Mouse (Mus musculus): Measurements from ENCODE around the gene Fam198a. TPM values are rescaled to one million over a fixed set of nuclear protein-coding genes. Genes with fewer than 3 reads are reported as not detected.
"Not testable (repeated sequence)": the region's sequence is repeated elsewhere in the genome, so short reads cannot be mapped to it uniquely, and the experiment has no call there.

Gene Fam198a
- total RNA-seq, 1 experiment from 2014 or later = not detected

DNA sequence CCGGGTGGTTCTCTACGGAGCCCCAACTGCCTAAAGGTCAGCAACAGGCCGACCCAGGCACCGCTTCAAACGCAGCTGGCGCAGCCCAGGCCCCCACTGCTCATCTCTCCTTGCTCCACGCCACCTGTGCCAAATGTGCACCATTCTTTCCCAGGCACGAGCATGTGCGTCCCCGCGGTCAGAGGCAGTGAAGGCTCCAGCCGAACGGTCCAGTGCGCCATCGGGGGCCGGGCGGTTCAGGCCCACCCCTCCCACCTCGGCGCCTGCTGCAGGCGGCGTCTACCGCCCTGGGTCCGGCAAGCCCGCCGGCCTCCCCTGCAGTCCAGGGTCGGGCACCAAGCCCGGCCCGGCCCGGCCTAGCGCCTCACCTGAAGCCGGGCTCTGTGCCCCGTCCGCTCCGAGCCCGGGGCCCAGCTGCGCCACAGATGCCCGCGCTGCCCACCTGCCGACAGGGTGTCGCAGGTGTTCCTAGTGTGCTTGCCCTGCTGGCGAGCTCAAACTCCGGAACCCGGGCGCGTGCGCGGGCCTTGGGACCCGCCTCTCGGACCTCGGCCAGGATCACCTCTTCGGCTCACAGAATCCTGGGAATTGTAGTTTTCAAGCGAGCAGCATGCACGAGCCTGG lies 44.8 kb downstream of the Fam198a start:
- peak; percentile 24 to 39; a peak in 2 of 4 replicates for ATAC-seq (replicated peaks in 1 of 2; ENCODE audit: insufficient read depth in 1 of 2, low FRiP score in 2 of 2, low TSS enrichment in 1 of 2, low read depth in 1 of 2, poor library complexity in 2 of 2, severe bottlenecking in 2 of 2)

GRCm38 (mm10) chr9:121997010-121997409 lies 46.2 kb downstream of the Fam198a start, which contains the start of gene Pomgnt2:
TSS of gene Pomgnt2 (minus strand) at chr9:121997110.
- ATAC-seq (replicated peaks in 1 of 2; ENCODE audit: insufficient read depth in 1 of 2, low FRiP score in 2 of 2, low TSS enrichment in 1 of 2, low read depth in 1 of 2, poor library complexity in 2 of 2, severe bottlenecking in 2 of 2) = no peak

DNA sequence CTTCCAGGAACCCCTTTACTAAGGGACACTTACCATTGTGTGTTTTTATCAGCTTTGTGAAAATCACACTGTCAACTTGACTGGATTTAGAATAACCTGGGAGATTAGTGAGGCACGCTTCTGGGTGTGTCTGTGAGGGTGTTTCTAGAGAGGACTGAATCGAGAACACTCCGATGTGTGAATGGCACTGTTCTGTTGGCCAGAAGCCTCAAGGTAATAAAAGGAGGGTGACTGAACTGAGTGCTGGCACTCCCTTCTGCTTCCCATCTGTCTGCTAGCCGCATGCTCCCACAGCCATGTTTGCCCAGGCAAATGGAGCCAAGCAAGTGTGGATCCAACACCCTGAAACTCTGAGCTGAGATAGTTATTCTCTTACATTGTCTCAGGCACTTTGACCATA lies 47.2 kb downstream of the Fam198a start:
- ATAC-seq (replicated peaks in 1 of 2; ENCODE audit: insufficient read depth in 1 of 2, low FRiP score in 2 of 2, low TSS enrichment in 1 of 2, low read depth in 1 of 2, poor library complexity in 2 of 2, severe bottlenecking in 2 of 2) = no peak

DNA sequence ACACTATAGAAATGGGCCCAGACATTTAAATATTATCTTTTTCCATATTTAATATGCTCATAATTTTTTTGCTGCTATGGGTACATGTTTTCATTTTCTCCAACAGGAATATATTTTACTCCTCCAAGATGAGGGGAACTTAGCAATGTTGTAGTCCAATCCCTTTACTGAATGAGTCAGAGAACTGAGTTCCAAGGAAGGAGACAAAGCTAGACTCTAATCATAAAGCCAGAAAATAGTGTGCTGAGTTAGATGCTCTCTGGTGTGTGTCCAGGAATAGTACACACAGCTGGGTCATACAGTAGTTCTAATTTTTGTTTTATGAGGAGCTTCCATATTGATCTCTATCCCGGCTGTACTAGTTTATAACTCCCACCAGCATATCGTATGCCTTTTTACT lies 55.4 kb downstream of the Fam198a start:
- ATAC-seq (replicated peaks in 1 of 2; ENCODE audit: insufficient read depth in 1 of 2, low FRiP score in 2 of 2, low TSS enrichment in 1 of 2, low read depth in 1 of 2, poor library complexity in 2 of 2, severe bottlenecking in 2 of 2) = no peak

GRCm38 (mm10) chr9:122006609-122007008 lies 55.8 kb downstream of the Fam198a start:
- ATAC-seq (replicated peaks in 1 of 2; ENCODE audit: insufficient read depth in 1 of 2, low FRiP score in 2 of 2, low TSS enrichment in 1 of 2, low read depth in 1 of 2, poor library complexity in 2 of 2, severe bottlenecking in 2 of 2) = peak; percentile 59 to 66; a peak in 2 of 4 replicates

GRCm38 (mm10) chr9:122008876-122009275 lies 58.1 kb downstream of the Fam198a start:
- ATAC-seq (replicated peaks in 1 of 2; ENCODE audit: insufficient read depth in 1 of 2, low FRiP score in 2 of 2, low TSS enrichment in 1 of 2, low read depth in 1 of 2, poor library complexity in 2 of 2, severe bottlenecking in 2 of 2) = no peak

- ATAC-seq (replicated peaks in 1 of 2; ENCODE audit: insufficient read depth in 1 of 2, low FRiP score in 2 of 2, low TSS enrichment in 1 of 2, low read depth in 1 of 2, poor library complexity in 2 of 2, severe bottlenecking in 2 of 2) = no peak
Observed at GRCm38 (mm10) chr9:122010751-122011150, 60.0 kb downstream of the Fam198a start.

DNA sequence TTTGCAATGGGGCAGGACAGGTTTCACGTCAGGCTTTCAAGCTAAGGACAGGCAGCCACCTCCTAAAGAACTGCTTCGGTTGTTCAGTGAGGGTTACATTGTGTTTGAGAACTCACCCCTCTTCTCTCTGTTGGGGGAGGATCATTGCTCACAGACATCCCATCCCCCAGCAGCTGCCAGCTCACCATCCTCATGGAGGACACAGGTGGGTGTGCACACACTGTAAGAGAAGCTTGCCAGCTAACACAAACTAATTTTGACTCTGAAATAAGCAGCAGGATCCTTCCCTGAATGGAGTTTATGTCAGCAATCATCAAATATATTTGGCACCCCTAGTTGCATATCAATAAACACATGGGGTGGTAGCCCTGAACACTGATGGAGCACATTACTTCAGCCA lies 62.0 kb downstream of the Fam198a start:
- ATAC-seq (replicated peaks in 1 of 2; ENCODE audit: insufficient read depth in 1 of 2, low FRiP score in 2 of 2, low TSS enrichment in 1 of 2, low read depth in 1 of 2, poor library complexity in 2 of 2, severe bottlenecking in 2 of 2) = no peak

DNA sequence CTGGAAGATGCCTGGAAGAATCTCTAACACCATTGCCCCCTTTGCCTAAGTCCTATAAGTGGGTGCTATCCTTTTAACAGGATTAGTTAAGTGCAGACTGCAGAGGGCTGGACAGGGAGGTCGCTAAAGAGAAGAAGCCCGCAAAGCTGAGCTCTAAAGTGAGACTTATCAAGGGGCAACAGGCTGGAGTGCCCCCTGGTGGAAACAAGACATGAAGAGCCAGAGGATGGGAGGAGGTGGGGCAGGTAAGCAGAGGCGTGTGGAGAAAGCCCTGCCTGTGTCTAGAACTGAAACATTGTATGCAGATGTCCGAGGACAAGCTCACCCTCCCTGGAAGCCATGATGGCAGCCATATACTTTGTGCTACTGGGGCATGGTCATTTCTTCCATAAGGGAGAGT lies 62.8 kb downstream of the Fam198a start:
- ATAC-seq (replicated peaks in 1 of 2; ENCODE audit: insufficient read depth in 1 of 2, low FRiP score in 2 of 2, low TSS enrichment in 1 of 2, low read depth in 1 of 2, poor library complexity in 2 of 2, severe bottlenecking in 2 of 2) = no peak

- ATAC-seq (replicated peaks in 1 of 2; ENCODE audit: insufficient read depth in 1 of 2, low FRiP score in 2 of 2, low TSS enrichment in 1 of 2, low read depth in 1 of 2, poor library complexity in 2 of 2, severe bottlenecking in 2 of 2) = peak; percentile 84
Observed at GRCm38 (mm10) chr9:122014241-122014667, 63.5 kb downstream of the Fam198a start.

DNA sequence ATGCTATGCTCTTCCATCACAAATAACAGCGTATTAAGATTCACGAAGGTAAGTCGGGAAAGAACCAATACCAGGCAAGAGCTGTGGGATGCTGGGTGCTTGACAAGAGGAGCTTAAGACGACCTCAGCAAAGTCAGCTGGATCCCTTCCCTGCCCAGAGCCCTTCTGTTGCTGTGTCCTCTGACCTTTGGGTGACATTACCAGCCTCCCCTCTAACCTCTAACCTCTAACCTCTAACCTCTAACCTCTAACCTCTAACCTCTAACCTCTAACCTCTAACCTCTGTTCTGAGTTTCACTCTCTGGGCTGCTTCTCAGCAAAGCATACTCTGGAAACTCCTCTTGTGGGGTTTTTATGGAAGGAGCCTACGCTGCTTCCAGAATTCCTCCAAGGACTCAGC lies 67.3 kb downstream of the Fam198a start:
- ATAC-seq (replicated peaks in 1 of 2; ENCODE audit: insufficient read depth in 1 of 2, low FRiP score in 2 of 2, low TSS enrichment in 1 of 2, low read depth in 1 of 2, poor library complexity in 2 of 2, severe bottlenecking in 2 of 2) = no peak

- no peak for ATAC-seq (replicated peaks in 1 of 2; ENCODE audit: insufficient read depth in 1 of 2, low FRiP score in 2 of 2, low TSS enrichment in 1 of 2, low read depth in 1 of 2, poor library complexity in 2 of 2, severe bottlenecking in 2 of 2)
Observed at GRCm38 (mm10) chr9:122018782-122019395, 68.1 kb downstream of the Fam198a start.

DNA sequence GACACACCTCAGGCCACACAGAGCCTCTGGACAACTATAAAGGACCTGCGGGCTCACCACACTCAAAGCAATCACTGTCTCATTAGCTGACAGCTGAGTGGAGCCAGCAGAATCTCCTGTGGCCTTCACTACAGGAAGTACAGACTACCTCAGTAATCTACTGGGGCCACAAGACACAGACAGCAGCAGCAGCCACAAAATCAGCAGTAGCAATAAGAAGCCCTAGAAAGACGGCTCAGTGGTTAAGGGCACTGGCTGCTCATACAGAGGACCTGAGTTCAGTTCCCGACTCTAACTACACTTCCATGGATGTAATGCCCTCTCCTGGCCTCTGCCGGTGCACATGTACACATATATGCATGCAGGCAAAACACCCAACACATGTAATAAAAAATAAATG lies 69.5 kb downstream of the Fam198a start:
- no peak for ATAC-seq (replicated peaks in 1 of 2; ENCODE audit: insufficient read depth in 1 of 2, low FRiP score in 2 of 2, low TSS enrichment in 1 of 2, low read depth in 1 of 2, poor library complexity in 2 of 2, severe bottlenecking in 2 of 2)

GRCm38 (mm10) chr9:122021171-122021570 lies 70.4 kb downstream of the Fam198a start:
- not testable (repeated sequence) for ATAC-seq (replicated peaks in 1 of 2; ENCODE audit: insufficient read depth in 1 of 2, low FRiP score in 2 of 2, low TSS enrichment in 1 of 2, low read depth in 1 of 2, poor library complexity in 2 of 2, severe bottlenecking in 2 of 2)

GRCm38 (mm10) chr9:122021581-122021980 lies 70.8 kb downstream of the Fam198a start:
- no peak for ATAC-seq (replicated peaks in 1 of 2; ENCODE audit: insufficient read depth in 1 of 2, low FRiP score in 2 of 2, low TSS enrichment in 1 of 2, low read depth in 1 of 2, poor library complexity in 2 of 2, severe bottlenecking in 2 of 2)

GRCm38 (mm10) chr9:122022776-122023175 lies 72.0 kb downstream of the Fam198a start:
- peak; percentile 41 to 60 for ATAC-seq (replicated peaks in 1 of 2; ENCODE audit: insufficient read depth in 1 of 2, low FRiP score in 2 of 2, low TSS enrichment in 1 of 2, low read depth in 1 of 2, poor library complexity in 2 of 2, severe bottlenecking in 2 of 2)

GRCm38 (mm10) chr9:122023873-122024272 lies 73.1 kb downstream of the Fam198a start:
- ATAC-seq (replicated peaks in 1 of 2; ENCODE audit: insufficient read depth in 1 of 2, low FRiP score in 2 of 2, low TSS enrichment in 1 of 2, low read depth in 1 of 2, poor library complexity in 2 of 2, severe bottlenecking in 2 of 2) = no peak

GRCm38 (mm10) chr9:122024419-122024818 lies 73.6 kb downstream of the Fam198a start:
- ATAC-seq (replicated peaks in 1 of 2; ENCODE audit: insufficient read depth in 1 of 2, low FRiP score in 2 of 2, low TSS enrichment in 1 of 2, low read depth in 1 of 2, poor library complexity in 2 of 2, severe bottlenecking in 2 of 2) = no peak
